Mouse (Mus musculus) layer of hippocampus, postnatal 10 days (tissue): ENCODE data around the gene Dph1. TPM values are rescaled to one million over a fixed set of nuclear protein-coding genes. Genes with fewer than 3 reads are reported as not detected.

Source experiments
- DNase-seq, 2 experiments: peaks; one replicate each; pipeline ENCODE4 v3.0.0; 2021; ENCODE audit warnings: low spot score in 2 of 2
- microRNA-seq, 2 experiments: library from miRNA; unstranded; fragments of <30 nt; microRNA quantifications; one replicate each; pipeline ENCODE4 v1.2.0; 2021
- total RNA-seq, 2 experiments: library from RNA; stranded (reverse); gene quantifications; 2 replicates each; pipeline ENCODE4 v1.2.3; 2021

Dph1 gene
- total RNA-seq, 2 experiments from 2014 or later, result 20.8 to 21.1 TPM

DNA sequence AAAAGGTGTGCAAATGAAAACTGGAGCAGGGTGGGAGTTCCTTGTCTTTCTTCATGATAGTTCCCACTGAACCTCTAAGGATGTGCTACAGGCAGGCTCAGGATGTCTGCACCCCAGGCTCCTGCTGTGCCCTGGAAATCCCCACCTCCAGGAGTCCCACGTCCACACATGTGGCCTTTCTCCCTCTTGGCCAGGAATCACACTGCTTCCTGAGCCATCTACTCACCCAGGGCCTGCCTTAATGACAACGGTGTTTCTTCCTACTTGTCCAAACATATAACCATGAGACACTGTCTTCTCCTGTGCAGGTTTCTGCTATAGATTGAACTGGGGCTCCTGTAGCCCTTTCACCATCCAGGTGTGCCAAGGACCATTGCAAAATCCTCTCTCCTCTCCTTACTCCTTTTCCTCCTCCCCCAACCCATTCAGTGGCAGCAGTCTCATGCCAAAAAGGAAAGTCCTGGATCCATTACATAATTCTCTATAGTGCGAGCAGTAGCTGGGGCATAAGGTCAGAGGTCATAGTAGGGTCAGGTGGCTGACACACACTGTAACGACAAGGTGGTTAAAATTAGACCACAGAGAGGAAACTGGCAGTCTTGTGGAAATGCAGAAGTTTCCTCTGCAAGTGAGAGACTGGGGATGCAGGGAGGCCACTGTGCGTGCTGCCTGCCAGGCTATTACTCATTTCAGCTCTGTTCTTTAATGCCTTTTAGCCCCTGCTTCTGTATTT, 54.2 kb downstream of the Dph1 start:
- DNase-seq, result no peak

GRCm38 (mm10) chr11:75135358-75135757, 55.7 kb downstream of the Dph1 start:
- no peak for DNase-seq

DNA sequence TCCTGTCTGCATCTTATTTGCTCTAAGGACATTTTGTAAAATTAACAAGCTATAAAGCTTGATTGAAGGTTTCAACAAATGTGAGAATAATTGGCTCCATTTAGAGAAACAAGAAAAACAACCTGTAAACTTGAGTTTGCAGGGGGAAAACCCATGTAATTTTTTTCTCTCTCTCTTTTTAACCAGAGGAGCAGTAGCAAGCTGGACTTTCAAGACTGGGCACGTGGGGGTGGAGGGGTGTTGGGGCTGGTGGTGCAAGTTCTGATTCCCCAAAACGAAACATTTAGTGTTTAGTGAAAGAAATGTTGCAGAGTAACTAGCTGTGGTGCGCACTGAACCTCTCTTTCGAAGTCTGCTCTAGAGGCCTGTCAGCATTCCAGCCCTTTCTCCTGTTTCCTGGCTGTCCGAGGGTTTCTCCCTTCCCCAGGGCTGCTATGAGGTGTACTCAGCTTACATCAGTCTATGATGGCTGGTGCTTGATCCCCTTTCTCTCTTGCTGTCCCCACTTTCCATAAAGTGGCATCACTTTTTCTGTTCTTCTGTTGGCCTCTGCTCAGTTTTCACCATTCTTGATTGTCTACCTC, 56.5 kb downstream of the Dph1 start:
- no peak for DNase-seq

- DNase-seq, result no peak
Measured at GRCm38 (mm10) chr11:75133951-75134350, 57.1 kb downstream of the Dph1 start.

DNA sequence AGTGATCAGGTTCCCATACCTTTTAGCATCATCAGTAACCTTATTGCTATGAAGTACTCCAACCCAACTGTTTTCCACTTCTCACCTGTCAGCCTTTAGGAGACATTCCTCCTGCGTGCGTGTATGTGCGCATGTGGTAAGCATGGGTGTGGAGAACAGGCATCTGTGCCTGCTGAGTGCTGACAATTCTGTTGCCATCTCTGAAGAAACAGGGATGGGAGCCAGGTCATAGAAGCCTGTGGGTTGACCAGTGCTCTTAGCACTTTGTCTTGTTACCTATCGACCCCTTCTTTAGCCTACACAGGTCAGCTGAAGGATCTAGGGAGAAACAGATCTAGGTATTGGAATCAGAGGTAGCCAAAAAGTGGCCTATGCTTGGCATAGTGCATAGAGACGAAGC, 57.6 kb downstream of the Dph1 start:
- DNase-seq, result no peak

DNA sequence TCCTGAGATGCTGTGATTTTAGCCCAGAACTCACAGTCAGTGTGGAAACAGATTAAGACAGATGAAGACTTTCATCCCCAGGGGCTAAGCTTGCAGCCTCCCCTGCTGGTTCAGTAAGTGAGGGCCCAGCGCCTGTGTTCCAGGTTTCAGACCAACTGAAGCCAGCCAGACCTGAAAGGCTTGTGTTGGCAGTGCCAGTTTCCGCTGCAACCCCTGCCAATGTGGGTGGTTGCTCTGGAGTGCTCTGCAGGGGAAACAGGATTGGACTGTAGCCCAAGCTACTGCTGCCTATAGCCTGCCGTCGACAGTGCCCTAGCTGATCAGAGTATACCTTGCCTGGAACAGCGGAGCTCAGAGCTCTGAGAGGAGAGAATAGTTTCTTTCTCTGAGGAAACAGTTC, 58.8 kb downstream of the Dph1 start:
- DNase-seq, result peak; percentile 59 to 69

DNA sequence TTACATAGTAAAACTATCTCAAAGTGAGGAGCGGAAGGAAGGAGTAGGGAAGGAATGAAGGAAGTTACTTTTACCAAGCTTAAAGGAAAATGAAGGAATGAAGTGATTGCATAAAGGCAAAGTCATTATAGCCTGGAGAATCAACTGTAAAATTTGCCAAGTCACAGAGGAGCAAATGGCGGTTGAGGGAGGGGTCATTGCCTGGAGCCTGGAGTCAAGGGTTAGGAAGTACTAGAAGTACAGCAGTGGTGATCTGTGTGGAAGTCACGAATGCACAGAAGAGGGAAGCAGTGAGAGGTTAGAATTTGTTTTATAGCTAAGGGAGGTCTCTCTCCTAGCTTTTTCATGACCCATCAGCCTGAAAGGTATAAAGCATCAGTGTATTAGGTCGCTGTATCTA, 59.7 kb downstream of the Dph1 start:
- DNase-seq, result no peak

DNA sequence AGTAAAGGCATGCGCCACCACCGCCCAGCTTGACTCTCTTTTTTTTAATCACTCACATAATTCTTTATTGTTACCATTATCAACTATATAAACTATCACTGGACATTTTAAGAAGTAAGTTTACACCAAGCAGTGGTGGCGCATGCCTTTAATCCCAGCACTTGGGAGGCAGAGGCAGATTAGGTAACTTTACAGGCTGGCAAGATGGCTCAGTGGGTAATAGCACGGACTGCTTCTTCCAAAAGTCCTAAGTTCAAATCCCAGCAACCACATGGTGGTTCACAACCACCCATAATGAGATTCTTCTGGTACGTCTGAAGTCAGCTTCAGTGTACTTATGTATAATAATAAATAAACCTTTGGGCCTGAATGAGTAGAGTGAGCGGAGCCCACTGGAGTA, 61.6 kb downstream of the Dph1 start:
- DNase-seq, result no peak

Small RNAs within 50 kb of the gene (microRNA-seq; reads per million reads assigned to microRNA genes)
- gene Mir132 (4,503 to 9,146 reads per million in 2 experiments), gene Mir212 (215 to 307 reads per million in 2 experiments)

Other genes starting within 250 kb of the Dph1 start
- gene Hic1, start 21.7 kb downstream of the Dph1 start, total RNA-seq, result 1 to 10 TPM; 3.3 to 6.1 TPM
- gene Ovca2, start 12.4 kb downstream of the Dph1 start, total RNA-seq, result 10 to 100 TPM; 10.1 to 11.1 TPM
- gene Rtn4rl1, start 2.5 kb upstream of the Dph1 start, total RNA-seq, result 10 to 100 TPM; 54.5 to 58.5 TPM
- gene Rpa1, start 157.1 kb upstream of the Dph1 start, total RNA-seq, result 10 to 100 TPM; 55.2 to 61.9 TPM
- gene Smyd4, start 157.2 kb upstream of the Dph1 start, total RNA-seq, result 10 to 100 TPM; 13.2 to 13.7 TPM
- gene Serpinf1, start 231.5 kb upstream of the Dph1 start, total RNA-seq, result 10 to 100 TPM; 30.8 to 38.9 TPM
- under 1 TPM; 0.49 to 0.64 TPM for gene Serpinf2, start 248.3 kb upstream of the Dph1 start, total RNA-seq